12 mouse cellular contexts compared by ENCODE assay signal in genomic region chr5:117905728-117906127, GRCm38 (mm10).
"Had no signal": no experiment of that assay in that cellular context is flagged by ENCODE, and none has a peak within 500 bp of the region (broad histone marks: within the 10 kb centered on the region; RNA-seq: fewer than 3 reads in every experiment).

No protein-coding gene starts in this region.

- DNase-seq: retina, postnatal 1 day; right cerebral cortex, adult 18-20 months; right cerebral cortex, postnatal 14 days; right cerebral cortex, postnatal 25 days; right cerebral cortex, postnatal 4 days; spleen, adult 18-20 months; thymus, adult 18-20 months; thymus, adult 2 months; thymus, postnatal 14 days; thymus, postnatal 25 days; thymus, postnatal 36 days; thymus, postnatal 4 days had no signal
